Mouse (Mus musculus): ENCODE results near the gene Stk16. TPM values are rescaled to one million over a fixed set of nuclear protein-coding genes. Genes with fewer than 3 reads are reported as not detected.

Gene Stk16
- polyA plus RNA-seq (2015; fragmentation: Nextera tagmentation; extraction: Ambion mirVana): 96.5 and 102 TPM in 2 replicates

DNA sequence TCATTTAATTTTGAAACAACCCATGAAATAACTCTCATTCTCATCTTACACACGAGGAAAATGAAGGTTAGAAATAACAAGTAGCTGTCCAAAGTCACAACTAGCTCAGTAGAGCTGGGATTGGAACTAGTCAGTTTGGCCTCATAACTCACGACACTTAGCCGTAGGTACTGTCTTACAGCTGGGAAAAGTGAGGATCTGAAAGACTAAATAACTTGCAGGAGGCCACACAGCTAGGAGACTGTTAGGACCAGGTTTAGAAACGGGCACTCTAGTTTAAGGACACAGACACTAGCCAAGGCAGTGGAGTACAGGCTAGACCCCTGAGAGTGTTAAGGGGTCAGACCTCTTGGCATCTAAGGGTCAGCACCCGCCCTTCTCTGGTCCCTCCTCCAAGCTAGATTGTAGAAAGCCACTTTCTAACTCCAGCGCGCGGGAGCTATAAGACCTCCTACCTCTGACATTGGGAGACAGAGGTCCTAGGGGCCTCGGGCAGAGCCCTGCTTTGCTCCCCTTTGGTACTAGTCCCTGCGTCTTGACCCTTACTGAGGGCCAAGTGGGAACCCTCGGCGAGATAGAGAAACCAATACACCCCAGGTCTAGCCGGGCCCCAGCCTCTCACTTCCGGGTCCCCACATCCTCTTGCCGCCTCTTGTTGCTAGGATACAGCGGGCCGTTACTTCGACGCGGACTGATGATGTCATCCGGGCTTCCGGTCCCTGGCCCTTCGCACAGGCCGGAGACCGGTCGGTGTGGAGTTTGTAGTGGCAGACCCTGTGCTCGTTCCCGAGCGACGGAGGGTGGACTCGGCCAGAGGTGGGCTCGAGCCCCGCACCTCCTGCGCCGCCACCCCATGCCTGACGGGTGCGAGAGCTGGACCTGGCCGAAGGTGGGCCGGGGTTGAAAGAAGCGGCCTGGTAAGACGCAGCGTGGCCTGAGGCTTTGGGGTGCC is at the start of gene Stk16, which contains the start of gene Glb1l:
Gene Stk16, plus strand, starts transcription at position 703 of the 952 bp plus-strand sequence.
Gene Glb1l, minus strand, starts transcription at position 678 of the 952 bp plus-strand sequence.
- H3K36me3 ChIP-seq (ENCODE audit: control insufficient read depth, insufficient read depth): peaks cover 18% of the 10 kb centered on the region
- peak within 1 kb of the TSS; percentile 80 for H3K4me2 ChIP-seq (ENCODE audit: low read depth, low read length)
- peak within 1 kb of the TSS; percentile 77 for H3K4me3 ChIP-seq (ENCODE audit: low read length)
- H3K27me3 ChIP-seq (ENCODE audit: control insufficient read depth, insufficient read depth, low read length): peaks cover 2% of the 10 kb centered on the region
- H3K9me3 ChIP-seq (replicated peaks; ENCODE audit: control insufficient read depth, low read length): no peaks in the 10 kb centered on the region
- peaks cover 18% of the 10 kb centered on the region for H3K4me1 ChIP-seq (ENCODE audit: control insufficient read depth, insufficient read depth, low read length)
- H3K9ac ChIP-seq (ENCODE audit: low read length): peak within 1 kb of the TSS; percentile 91
- H3K27ac ChIP-seq (ENCODE audit: low read length): no peak within 1 kb of the TSS
- 5% methylated on average over 42 of the region's 42 CpGs for WGBS
- peak; percentile 93 for ATAC-seq (replicated peaks; ENCODE audit: extremely low read depth, insufficient read depth, low FRiP score)

DNA sequence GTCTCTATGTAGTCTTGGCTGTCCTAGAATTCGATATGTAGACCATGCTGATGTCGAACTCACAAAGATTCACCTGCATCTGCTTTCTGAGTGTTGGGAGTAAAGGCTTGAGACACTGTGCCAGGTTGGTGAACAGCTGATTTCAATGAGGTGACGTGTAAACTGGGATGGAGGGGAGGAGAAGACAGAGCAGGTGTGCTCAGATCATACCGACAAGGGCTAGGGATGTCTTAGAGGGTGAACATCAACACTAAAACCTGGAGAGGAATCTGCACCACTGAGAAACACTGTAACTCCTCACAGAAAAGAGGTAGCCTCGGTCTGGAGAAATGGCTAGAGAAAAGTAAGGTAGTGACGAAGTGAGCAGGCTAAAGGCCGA is 42.6 kb upstream of the Stk16 start:
- Histone ChIP-seq H3K4me3 (ENCODE audit: low read length) (peak overlapping the region; percentile 76), H3K36me3 (ENCODE audit: control insufficient read depth, insufficient read depth) (peaks cover 16% of the 10 kb centered on the region), H3K27me3 (ENCODE audit: control insufficient read depth, insufficient read depth, low read length) (no peaks in the 10 kb centered on the region), H3K9me3 (replicated peaks; ENCODE audit: control insufficient read depth, low read length) (no peaks in the 10 kb centered on the region), H3K4me2 (ENCODE audit: low read depth, low read length) (peak overlapping the region; percentile 76), H3K27ac (ENCODE audit: low read length) (peak overlapping the region; percentile 85), H3K4me1 (ENCODE audit: control insufficient read depth, insufficient read depth, low read length) (peaks cover 8% of the 10 kb centered on the region; the same call in 1 of the 2 replicates), H3K9ac (ENCODE audit: low read length) (peak overlapping the region; percentile 84)
- ATAC-seq (replicated peaks; ENCODE audit: extremely low read depth, insufficient read depth, low FRiP score): no peak; the same call in 1 of the 2 replicates
- whole genome bisulfite sequencing: 9% methylated on average over 7 of the region's 7 CpGs

DNA sequence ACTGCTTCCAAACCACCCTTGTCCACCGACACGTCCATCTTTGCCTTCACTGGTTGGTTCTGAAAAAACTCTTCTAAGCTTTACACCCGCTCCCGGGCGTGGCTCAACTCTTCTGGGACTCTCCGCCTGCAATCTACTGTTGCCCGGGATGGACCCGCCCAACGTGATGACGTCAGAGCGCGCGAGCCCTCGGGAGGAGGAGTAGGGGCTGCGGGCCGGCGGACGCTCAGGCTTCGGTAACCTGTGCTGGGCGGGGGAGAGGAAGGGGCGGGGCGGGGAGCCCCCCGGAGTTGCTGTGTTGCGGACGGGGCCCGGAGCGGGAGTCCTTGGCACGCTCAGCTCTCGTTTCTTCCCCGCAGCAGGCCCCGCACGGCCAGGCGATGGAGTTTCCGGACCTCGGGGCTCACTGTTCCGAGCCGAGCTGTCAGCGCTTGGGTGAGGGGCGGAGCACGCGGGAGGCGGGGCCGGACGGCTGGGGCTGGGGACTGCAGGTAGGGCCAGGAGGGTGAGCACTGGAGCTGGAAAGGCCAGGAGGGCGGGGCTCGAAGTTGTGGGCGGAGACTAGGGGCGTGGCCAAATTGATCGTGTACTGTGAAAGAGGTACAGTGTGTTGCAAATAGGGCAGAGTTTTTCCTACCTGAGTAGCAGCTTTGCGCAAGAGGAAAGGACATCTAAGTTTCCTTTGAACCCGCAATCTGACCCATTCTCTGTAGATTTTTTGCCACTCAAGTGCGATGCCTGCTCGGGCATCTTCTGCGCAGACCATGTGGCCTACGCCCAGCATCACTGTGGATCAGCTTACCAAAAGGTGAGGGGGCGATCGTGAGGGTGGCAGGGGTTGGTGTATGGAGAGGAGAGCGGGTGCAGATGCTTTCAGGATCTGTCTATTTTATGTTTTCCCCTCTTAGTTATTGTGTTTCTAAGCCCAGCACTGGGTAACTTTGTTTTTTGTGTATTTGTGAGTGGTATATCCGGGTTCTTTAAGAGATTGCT is 41.9 kb upstream of the Stk16 start, which contains the start of gene Zfand2b:
Gene Zfand2b, plus strand, starts transcription at position 175 of the 993 bp plus-strand sequence.
- Histone ChIP-seq H3K9me3 (replicated peaks; ENCODE audit: control insufficient read depth, low read length) (no peaks in the 10 kb centered on the region), H3K4me2 (ENCODE audit: low read depth, low read length) (peak within 1 kb of the TSS; percentile 76), H3K4me3 (ENCODE audit: low read length) (peak within 1 kb of the TSS; percentile 76), H3K27me3 (ENCODE audit: control insufficient read depth, insufficient read depth, low read length) (no peaks in the 10 kb centered on the region), H3K4me1 (ENCODE audit: control insufficient read depth, insufficient read depth, low read length) (peaks cover 8% of the 10 kb centered on the region; the same call in 1 of the 2 replicates), H3K9ac (ENCODE audit: low read length) (peak within 1 kb of the TSS; percentile 84), H3K27ac (ENCODE audit: low read length) (peak within 1 kb of the TSS; percentile 85), H3K36me3 (ENCODE audit: control insufficient read depth, insufficient read depth) (peaks cover 19% of the 10 kb centered on the region)
- peak; percentile 98 for ATAC-seq (replicated peaks; ENCODE audit: extremely low read depth, insufficient read depth, low FRiP score)
- WGBS: 2% methylated on average over 53 of the region's 59 CpGs

DNA sequence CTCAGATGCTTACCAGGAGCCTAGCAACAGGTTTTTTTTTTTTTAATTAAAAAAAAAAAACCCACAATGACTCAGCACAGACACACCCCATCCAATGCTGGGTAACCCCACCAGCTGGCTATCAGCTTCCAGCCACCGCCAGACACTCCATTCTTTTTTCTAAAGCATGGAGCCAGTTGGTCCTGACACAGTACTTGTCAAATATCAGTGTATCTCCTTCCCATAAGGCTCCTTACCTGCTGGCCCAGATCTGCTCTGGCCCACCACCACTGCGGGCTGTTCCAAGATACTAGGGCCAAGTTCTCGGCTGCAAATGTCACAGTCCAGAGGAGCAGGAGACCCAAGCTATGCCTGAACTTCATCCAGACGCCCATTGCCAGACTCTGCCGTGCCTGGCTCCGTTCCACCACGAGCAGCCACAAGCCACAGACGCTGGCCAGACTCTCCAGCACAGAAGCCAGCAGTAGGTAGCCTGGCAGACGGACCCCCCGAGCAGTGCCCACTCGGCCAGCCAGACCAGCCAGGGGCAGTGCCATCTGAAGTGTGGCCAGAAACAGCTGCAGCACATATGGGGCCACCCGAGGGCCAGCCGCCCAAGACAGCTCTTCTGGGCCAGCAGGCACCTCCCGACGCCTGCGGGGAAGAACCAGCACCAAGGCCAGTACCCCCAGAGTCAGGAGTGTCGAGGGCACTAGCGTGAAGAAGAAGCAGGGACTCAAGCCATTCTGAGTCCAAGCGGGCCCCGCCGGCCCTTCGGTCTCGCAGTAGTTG is 31.1 kb upstream of the Stk16 start:
- 6% methylated on average over 23 of the region's 23 CpGs for WGBS
- no peaks in the 10 kb centered on the region for H3K27me3 ChIP-seq (ENCODE audit: control insufficient read depth, insufficient read depth, low read length)
- peak overlapping the region; percentile 76 for H3K9ac ChIP-seq (ENCODE audit: low read length)
- peak overlapping the region; percentile 72 for H3K4me3 ChIP-seq (ENCODE audit: low read length)
- H3K4me1 ChIP-seq (ENCODE audit: control insufficient read depth, insufficient read depth, low read length): peaks cover 8% of the 10 kb centered on the region
- H3K9me3 ChIP-seq (replicated peaks; ENCODE audit: control insufficient read depth, low read length): no peaks in the 10 kb centered on the region
- peaks cover 31% of the 10 kb centered on the region for H3K36me3 ChIP-seq (ENCODE audit: control insufficient read depth, insufficient read depth)
- no peak overlapping the region for H3K27ac ChIP-seq (ENCODE audit: low read length)
- peak; percentile 37 for ATAC-seq (replicated peaks; ENCODE audit: extremely low read depth, insufficient read depth, low FRiP score)
- H3K4me2 ChIP-seq (ENCODE audit: low read depth, low read length): peak overlapping the region; percentile 98

DNA sequence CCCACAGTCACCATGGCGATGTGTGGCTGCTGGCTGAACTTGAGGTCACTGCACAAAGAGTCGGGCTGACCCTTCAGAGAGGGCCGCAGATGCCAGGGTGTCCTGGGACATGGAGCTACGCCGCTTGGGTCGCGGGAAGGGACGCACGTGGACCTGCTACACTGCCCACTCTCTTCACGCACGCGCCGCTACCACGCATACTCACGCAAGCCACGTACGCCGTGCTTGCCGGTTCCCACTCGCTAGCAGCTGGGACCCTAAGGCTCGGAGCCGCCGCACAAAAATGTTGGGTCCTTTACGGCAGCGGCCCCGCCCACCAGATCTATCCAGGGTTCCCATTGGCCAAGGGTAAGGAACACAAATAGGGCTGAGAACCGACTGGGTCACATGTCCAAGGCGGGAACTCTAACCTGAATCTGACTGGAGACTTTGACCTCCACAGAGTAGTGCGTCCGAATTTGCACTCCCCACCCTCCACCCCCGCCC is 30.5 kb upstream of the Stk16 start, which contains the start of gene Abcb6:
Gene Abcb6, minus strand, starts transcription at position 288 of the 486 bp plus-strand sequence.
- no peaks in the 10 kb centered on the region for H3K9me3 ChIP-seq (replicated peaks; ENCODE audit: control insufficient read depth, low read length)
- H3K36me3 ChIP-seq (ENCODE audit: control insufficient read depth, insufficient read depth): peaks cover 34% of the 10 kb centered on the region
- H3K4me2 ChIP-seq (ENCODE audit: low read depth, low read length): peak within 1 kb of the TSS; percentile 98
- no peaks in the 10 kb centered on the region for H3K27me3 ChIP-seq (ENCODE audit: control insufficient read depth, insufficient read depth, low read length)
- peaks cover 8% of the 10 kb centered on the region for H3K4me1 ChIP-seq (ENCODE audit: control insufficient read depth, insufficient read depth, low read length)
- H3K27ac ChIP-seq (ENCODE audit: low read length): 0 out of 2 replicates have a peak within 1 kb of the TSS, but pooled peaks have one; percentile 5
- peak; percentile 90 for ATAC-seq (replicated peaks; ENCODE audit: extremely low read depth, insufficient read depth, low FRiP score)
- WGBS: under 1% methylated on average over 31 of the region's 31 CpGs
- H3K4me3 ChIP-seq (ENCODE audit: low read length): peak within 1 kb of the TSS; percentile 72
- peak within 1 kb of the TSS; percentile 76 for H3K9ac ChIP-seq (ENCODE audit: low read length)

DNA sequence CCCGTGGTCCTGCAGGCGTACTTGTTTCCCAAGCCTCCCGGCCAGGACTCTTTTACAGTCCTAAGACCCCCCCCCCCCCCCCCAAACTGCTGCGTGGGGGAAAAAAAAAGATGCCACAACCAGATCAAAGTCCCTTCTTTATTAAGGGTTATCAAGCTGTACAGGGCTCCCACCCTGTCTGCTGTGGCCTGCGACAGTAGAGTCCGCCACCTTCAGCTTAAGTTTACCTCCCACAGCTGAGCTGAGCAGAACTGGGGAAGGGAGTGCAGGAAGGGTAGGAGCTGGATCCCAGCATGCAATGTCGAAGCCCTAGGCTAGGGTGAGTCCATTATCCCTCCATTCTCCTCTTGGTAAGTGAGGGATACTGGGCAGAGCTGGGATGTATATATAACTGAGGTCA is 29.9 kb upstream of the Stk16 start:
- Histone ChIP-seq H3K9me3 (replicated peaks; ENCODE audit: control insufficient read depth, low read length) (no peaks in the 10 kb centered on the region), H3K4me2 (ENCODE audit: low read depth, low read length) (peak overlapping the region; percentile 98), H3K4me3 (ENCODE audit: low read length) (peak overlapping the region; percentile 72), H3K36me3 (ENCODE audit: control insufficient read depth, insufficient read depth) (peaks cover 40% of the 10 kb centered on the region), H3K4me1 (ENCODE audit: control insufficient read depth, insufficient read depth, low read length) (peaks cover 8% of the 10 kb centered on the region), H3K27ac (ENCODE audit: low read length) (0 out of 2 replicates have a peak overlapping the region, but pooled peaks have one; percentile 5), H3K9ac (ENCODE audit: low read length) (no peak overlapping the region), H3K27me3 (ENCODE audit: control insufficient read depth, insufficient read depth, low read length) (no peaks in the 10 kb centered on the region)
- WGBS: 30% methylated on average over 6 of the region's 7 CpGs
- ATAC-seq (replicated peaks; ENCODE audit: extremely low read depth, insufficient read depth, low FRiP score): no peak

DNA sequence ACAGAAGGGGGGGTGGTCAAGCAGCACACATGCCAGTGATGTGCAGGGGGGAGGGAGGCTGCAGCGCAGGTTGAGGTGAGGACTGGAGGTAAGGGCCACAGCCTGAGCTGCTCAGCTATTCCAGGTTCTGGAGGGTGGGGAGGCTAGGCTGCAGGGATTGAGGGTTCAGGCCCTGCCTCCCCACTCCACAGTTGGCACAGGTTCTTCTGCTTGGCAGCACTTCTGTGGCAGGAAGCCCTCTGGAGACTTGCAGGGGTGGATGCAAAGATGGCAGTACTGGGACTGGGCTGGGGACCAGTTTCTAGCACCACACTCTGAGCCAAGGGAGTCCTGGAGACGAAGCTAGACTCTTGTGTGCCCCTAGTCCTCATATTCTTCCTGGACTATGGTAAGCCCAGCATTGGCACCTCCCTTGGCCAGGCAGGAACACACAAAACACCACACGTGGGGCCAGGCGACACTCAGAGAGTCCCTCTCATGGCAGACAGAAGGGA is 29.2 kb upstream of the Stk16 start:
- Histone ChIP-seq H3K27me3 (ENCODE audit: control insufficient read depth, insufficient read depth, low read length) (no peaks in the 10 kb centered on the region), H3K9me3 (replicated peaks; ENCODE audit: control insufficient read depth, low read length) (no peaks in the 10 kb centered on the region), H3K9ac (ENCODE audit: low read length) (no peak overlapping the region), H3K4me2 (ENCODE audit: low read depth, low read length) (no peak overlapping the region), H3K4me1 (ENCODE audit: control insufficient read depth, insufficient read depth, low read length) (peaks cover 8% of the 10 kb centered on the region), H3K27ac (ENCODE audit: low read length) (no peak overlapping the region), H3K36me3 (ENCODE audit: control insufficient read depth, insufficient read depth) (peaks cover 47% of the 10 kb centered on the region), H3K4me3 (ENCODE audit: low read length) (no peak overlapping the region)
- 78% methylated on average over 4 of the region's 4 CpGs for WGBS
- no peak for ATAC-seq (replicated peaks; ENCODE audit: extremely low read depth, insufficient read depth, low FRiP score)

Data from heart, embryonic 16.5 days (tissue).